Mouse (Mus musculus): Measurements from ENCODE around the gene Tnrc6b. TPM values are rescaled to one million over a fixed set of nuclear protein-coding genes. Genes with fewer than 3 reads are reported as not detected.

Gene Tnrc6b
- polyA plus RNA-seq, 1 experiment from 2014 or later = 18.7 TPM

DNA sequence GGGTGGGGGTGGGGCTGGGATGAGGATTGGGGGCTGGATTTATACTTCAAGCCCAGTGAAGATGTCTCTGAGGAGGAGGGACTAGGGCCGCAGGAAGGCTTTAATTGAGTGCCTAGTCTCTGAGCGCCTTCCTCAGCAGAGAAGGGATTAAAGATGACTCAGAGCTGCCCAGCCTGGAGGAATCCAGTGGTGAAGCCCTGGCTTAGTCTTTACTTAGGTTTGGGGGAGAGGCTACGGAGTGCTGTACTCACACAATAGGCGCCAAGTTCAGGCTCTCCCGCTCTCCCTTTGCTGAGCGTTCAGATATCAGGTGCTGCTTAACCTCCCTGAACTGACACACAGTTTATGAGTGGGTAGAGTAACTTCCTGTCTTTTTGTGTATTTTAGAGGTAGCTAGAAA, 86.6 kb downstream of the Tnrc6b start:
- peak; percentile 61 for ATAC-seq (ENCODE audit: low read depth)
- peak overlapping the region; percentile 74 for H3K4me3 ChIP-seq (replicated peaks)

GRCm38 (mm10) chr15:80798367-80799073, 87.4 kb downstream of the Tnrc6b start:
- peak; percentile 78 for ATAC-seq (ENCODE audit: low read depth)
- under 1% methylated on average over 17 of the region's 17 CpGs for WGBS (ENCODE audit: insufficient replicate concordance)

More for the DNA sequence above, 86.6 kb downstream of the Tnrc6b start:
- peak overlapping the region; percentile 73 for H3K9ac ChIP-seq
- no peaks in the 10 kb centered on the region for H3K9me3 ChIP-seq (replicated peaks)
- 2% methylated on average over 6 of the region's 6 CpGs for WGBS (ENCODE audit: insufficient replicate concordance)
- H3K27me3 ChIP-seq = no peaks in the 10 kb centered on the region
- DNase-seq = peak; percentile 45
- peaks cover 33% of the 10 kb centered on the region for H3K4me1 ChIP-seq (replicated peaks)
- peak overlapping the region; percentile 73 for H3K4me2 ChIP-seq
- peak overlapping the region; percentile 95 for H3K27ac ChIP-seq
- no peaks in the 10 kb centered on the region for H3K36me3 ChIP-seq

GRCm38 (mm10) chr15:80799074-80799633, 88.0 kb downstream of the Tnrc6b start:
- H3K4me1 ChIP-seq (replicated peaks) = peaks cover 45% of the 10 kb centered on the region
- peak; percentile 65 for DNase-seq
- under 1% methylated on average over 10 of the region's 10 CpGs for WGBS (ENCODE audit: insufficient replicate concordance)

More at GRCm38 (mm10) chr15:80798367-80799073, 87.4 kb downstream of the Tnrc6b start:
- DNase-seq = peak; percentile 90
- H3K9me3 ChIP-seq (replicated peaks) = no peaks in the 10 kb centered on the region
- peak overlapping the region; percentile 79 for H3K4me2 ChIP-seq
- peaks cover 41% of the 10 kb centered on the region for H3K4me1 ChIP-seq (replicated peaks)
- peak overlapping the region; percentile 87 for H3K9ac ChIP-seq
- no peaks in the 10 kb centered on the region for H3K36me3 ChIP-seq
- H3K27ac ChIP-seq = peak overlapping the region; percentile 95
- peak overlapping the region; percentile 74 for H3K4me3 ChIP-seq (replicated peaks)
- H3K27me3 ChIP-seq = no peaks in the 10 kb centered on the region

GRCm38 (mm10) chr15:80799634-80800137, 88.6 kb downstream of the Tnrc6b start:
- H3K4me2 ChIP-seq = peak overlapping the region; percentile 79
- peaks cover 50% of the 10 kb centered on the region for H3K4me1 ChIP-seq (replicated peaks)
- peak overlapping the region; percentile 74 for H3K4me3 ChIP-seq (replicated peaks)
- peak; percentile 65 for DNase-seq
- H3K9ac ChIP-seq = peak overlapping the region; percentile 87
- WGBS (ENCODE audit: insufficient replicate concordance) = 1% methylated on average over 10 of the region's 10 CpGs
- no peaks in the 10 kb centered on the region for H3K36me3 ChIP-seq
- ATAC-seq (ENCODE audit: low read depth) = peak; percentile 59
- no peaks in the 10 kb centered on the region for H3K27me3 ChIP-seq
- H3K27ac ChIP-seq = peak overlapping the region; percentile 95
- no peaks in the 10 kb centered on the region for H3K9me3 ChIP-seq (replicated peaks)

More at GRCm38 (mm10) chr15:80799074-80799633, 88.0 kb downstream of the Tnrc6b start:
- peak overlapping the region; percentile 95 for H3K27ac ChIP-seq
- H3K4me3 ChIP-seq (replicated peaks) = peak overlapping the region; percentile 74
- H3K36me3 ChIP-seq = no peaks in the 10 kb centered on the region
- peak overlapping the region; percentile 79 for H3K4me2 ChIP-seq
- no peaks in the 10 kb centered on the region for H3K27me3 ChIP-seq
- H3K9ac ChIP-seq = peak overlapping the region; percentile 87
- ATAC-seq (ENCODE audit: low read depth) = peak; percentile 57
- H3K9me3 ChIP-seq (replicated peaks) = no peaks in the 10 kb centered on the region

DNA sequence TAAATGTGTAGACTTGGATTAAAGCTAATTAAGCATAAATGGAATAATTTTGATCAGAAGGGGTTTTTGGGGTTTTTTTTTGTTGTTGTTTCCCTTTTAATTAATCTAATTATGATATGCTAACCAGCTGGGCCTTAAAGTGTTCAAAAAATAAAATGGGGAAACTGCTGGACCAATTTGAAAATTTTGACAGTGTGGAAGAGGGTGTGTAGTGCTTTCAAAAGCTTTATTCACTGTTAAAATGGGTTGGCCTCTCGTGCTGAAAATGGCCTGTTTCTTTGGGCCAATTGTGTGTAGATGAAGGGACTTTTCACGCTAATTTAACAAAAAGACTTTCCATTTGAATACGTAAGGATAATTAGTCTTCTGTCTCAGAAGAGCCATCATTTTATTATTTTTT, 89.1 kb downstream of the Tnrc6b start:
- H3K4me1 ChIP-seq (replicated peaks) = peaks cover 54% of the 10 kb centered on the region

DNA sequence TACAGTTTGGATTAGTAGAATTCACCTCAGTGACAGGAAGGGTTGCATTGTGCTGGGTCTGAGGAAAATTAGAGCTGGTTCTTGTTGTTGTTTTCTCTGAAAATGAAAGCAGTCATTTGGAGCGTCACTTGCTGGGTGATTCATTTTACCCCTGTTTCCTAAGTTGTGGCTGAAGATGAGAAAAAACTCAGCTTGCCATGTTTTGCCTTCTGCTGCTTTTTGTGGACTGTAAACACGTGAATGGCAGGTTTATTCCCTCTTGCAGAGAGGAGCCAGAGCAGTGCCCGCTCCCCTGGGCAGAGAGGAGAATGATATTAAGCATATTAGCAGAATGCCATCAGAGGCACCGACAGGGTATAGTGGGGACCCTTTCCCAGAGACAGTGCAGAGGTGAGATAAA, 89.7 kb downstream of the Tnrc6b start:
- Histone ChIP-seq H3K4me2 (peak overlapping the region; percentile 79), H3K36me3 (no peaks in the 10 kb centered on the region), H3K4me3 (replicated peaks) (peak overlapping the region; percentile 74), H3K4me1 (replicated peaks) (peaks cover 54% of the 10 kb centered on the region), H3K27me3 (no peaks in the 10 kb centered on the region), H3K27ac (peak overlapping the region; percentile 95), H3K9me3 (replicated peaks) (no peaks in the 10 kb centered on the region), H3K9ac (peak overlapping the region; percentile 87)
- ATAC-seq (ENCODE audit: low read depth) (no peak), DNase-seq (no peak)
- 6% methylated on average over 4 of the region's 4 CpGs for WGBS (ENCODE audit: insufficient replicate concordance)

More for the DNA sequence above, 89.1 kb downstream of the Tnrc6b start:
- Histone ChIP-seq H3K27me3 (no peaks in the 10 kb centered on the region), H3K4me3 (replicated peaks) (peak overlapping the region; percentile 74), H3K36me3 (no peaks in the 10 kb centered on the region), H3K9ac (peak overlapping the region; percentile 87), H3K27ac (peak overlapping the region; percentile 95), H3K9me3 (replicated peaks) (no peaks in the 10 kb centered on the region), H3K4me2 (peak overlapping the region; percentile 79)
- ATAC-seq (ENCODE audit: low read depth) (no peak), DNase-seq (no peak)
- 18% methylated on average over 3 of the region's 3 CpGs for WGBS (ENCODE audit: insufficient replicate concordance)

DNA sequence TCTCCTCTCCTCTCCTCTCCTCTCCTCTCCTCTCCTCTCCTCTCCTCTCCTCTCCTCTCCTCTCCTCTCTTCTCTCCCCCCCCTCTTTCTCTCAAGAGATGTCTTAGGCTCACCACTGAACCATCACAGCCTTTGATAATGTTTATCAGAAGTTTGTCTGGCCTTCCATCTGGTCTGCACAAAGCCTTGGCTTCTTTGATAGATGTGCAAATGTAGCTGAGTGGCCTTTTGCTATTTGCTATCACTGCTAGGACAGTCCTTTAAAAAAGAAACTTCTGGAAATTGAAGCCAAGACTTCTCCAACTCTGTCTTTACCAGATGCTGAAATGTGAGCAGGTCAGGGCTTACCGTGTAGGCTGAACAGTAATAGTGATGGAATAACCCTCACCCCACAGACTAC, 90.5 kb downstream of the Tnrc6b start:
- Histone ChIP-seq H3K36me3 (peaks cover 3% of the 10 kb centered on the region; the same call in 1 of the 2 replicates), H3K27me3 (no peaks in the 10 kb centered on the region), H3K9ac (peak overlapping the region; percentile 87), H3K4me1 (replicated peaks) (peaks cover 62% of the 10 kb centered on the region), H3K4me2 (peak overlapping the region; percentile 79), H3K27ac (peak overlapping the region; percentile 95), H3K9me3 (replicated peaks) (no peaks in the 10 kb centered on the region), H3K4me3 (replicated peaks) (peak overlapping the region; percentile 74)
- DNase-seq (peak; percentile 70), ATAC-seq (ENCODE audit: low read depth) (peak; percentile 74)
- WGBS (ENCODE audit: insufficient replicate concordance) = 8% methylated on average over 1 of the region's 1 CpGs

DNA sequence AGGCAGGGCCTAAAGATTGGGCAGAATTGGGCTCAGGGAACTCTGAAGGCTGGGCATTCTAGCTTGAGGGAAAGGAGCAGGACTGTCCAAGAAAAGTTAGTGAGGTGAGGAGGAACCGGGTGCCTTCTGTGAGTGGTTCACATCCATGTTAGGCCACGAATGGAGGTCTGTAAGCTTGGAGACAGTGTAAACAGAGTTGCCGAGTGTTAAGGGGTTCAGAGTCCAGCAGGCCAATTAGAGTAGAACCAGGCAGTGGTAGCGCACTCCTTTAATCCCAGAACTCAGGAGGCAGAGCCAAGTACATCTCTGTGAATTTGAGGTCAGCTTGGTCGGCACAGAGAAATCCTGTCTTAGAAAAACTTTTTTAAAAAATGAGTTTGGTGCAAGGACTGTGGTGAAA, 96.0 kb downstream of the Tnrc6b start:
- WGBS (ENCODE audit: insufficient replicate concordance) = 59% methylated on average over 5 of the region's 5 CpGs

DNA sequence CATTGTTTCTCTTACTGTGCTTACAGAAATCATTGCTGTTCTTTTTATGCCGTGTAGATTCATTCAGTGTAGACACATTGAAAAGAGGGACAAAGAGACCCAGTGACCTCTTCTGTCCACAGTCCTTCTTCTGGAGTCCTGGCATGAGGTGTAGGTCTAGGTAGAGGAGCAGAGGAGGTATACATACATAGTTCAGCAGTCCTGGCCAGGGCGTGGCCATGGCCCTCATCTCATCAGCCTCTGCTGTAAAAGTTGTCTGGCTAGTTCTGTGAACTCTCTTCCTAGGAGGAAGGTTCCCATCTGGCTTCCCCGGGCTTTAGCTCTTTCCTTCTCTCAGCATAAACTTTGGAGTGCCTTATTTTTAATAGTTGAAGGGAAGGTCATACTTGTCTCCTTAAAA, 99.1 kb downstream of the Tnrc6b start:
- DNase-seq = no peak
- H3K4me3 ChIP-seq (replicated peaks) = no peak overlapping the region
- WGBS (ENCODE audit: insufficient replicate concordance) = 70% methylated on average over 3 of the region's 3 CpGs
- no peak for ATAC-seq (ENCODE audit: low read depth)
- H3K27ac ChIP-seq = no peak overlapping the region
- H3K4me1 ChIP-seq (replicated peaks) = peaks cover 91% of the 10 kb centered on the region
- H3K9me3 ChIP-seq (replicated peaks) = no peaks in the 10 kb centered on the region
- H3K4me2 ChIP-seq = no peak overlapping the region
- no peaks in the 10 kb centered on the region for H3K27me3 ChIP-seq
- no peak overlapping the region for H3K9ac ChIP-seq
- peaks cover 12% of the 10 kb centered on the region for H3K36me3 ChIP-seq

More for the DNA sequence above, 96.0 kb downstream of the Tnrc6b start:
- H3K36me3 ChIP-seq = peaks cover 12% of the 10 kb centered on the region
- H3K4me1 ChIP-seq (replicated peaks) = peaks cover 89% of the 10 kb centered on the region
- peak overlapping the region; percentile 78 for H3K27ac ChIP-seq
- H3K4me3 ChIP-seq (replicated peaks) = no peak overlapping the region
- peak overlapping the region; percentile 27; the same call in 1 of the 2 replicates for H3K9ac ChIP-seq
- peak overlapping the region; percentile 13 for H3K4me2 ChIP-seq
- ATAC-seq (ENCODE audit: low read depth) (peak; percentile 53), DNase-seq (no peak)
- no peaks in the 10 kb centered on the region for H3K27me3 ChIP-seq
- no peaks in the 10 kb centered on the region for H3K9me3 ChIP-seq (replicated peaks)

DNA sequence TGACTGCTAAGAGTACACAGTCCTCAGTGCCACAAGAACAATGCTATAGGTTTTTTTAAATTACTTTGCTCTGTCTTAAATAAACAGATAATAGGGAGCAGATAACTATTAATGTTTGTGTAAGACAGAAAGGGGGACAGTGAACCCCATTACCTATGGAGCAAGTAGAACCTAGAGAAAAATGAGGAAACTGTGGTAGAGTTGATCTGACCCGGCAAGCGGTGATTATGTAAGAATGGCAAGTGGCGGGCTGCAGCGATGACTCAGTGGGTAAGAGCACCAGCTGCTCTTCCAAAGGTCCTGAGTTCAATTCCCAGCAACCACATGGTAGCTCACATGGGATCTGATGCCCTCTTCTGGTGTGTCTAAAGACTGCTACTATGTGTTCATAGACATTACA, 101.7 kb downstream of the Tnrc6b start:
- no peak overlapping the region for H3K9ac ChIP-seq
- H3K4me3 ChIP-seq (replicated peaks) = no peak overlapping the region
- DNase-seq (no peak), ATAC-seq (ENCODE audit: low read depth) (no peak)
- no peak overlapping the region for H3K27ac ChIP-seq
- H3K36me3 ChIP-seq = peaks cover 9% of the 10 kb centered on the region
- H3K4me1 ChIP-seq (replicated peaks) = peaks cover 91% of the 10 kb centered on the region
- 19% methylated on average over 4 of the region's 4 CpGs for WGBS (ENCODE audit: insufficient replicate concordance)
- H3K27me3 ChIP-seq = no peaks in the 10 kb centered on the region
- no peak overlapping the region for H3K4me2 ChIP-seq
- H3K9me3 ChIP-seq (replicated peaks) = no peaks in the 10 kb centered on the region

DNA sequence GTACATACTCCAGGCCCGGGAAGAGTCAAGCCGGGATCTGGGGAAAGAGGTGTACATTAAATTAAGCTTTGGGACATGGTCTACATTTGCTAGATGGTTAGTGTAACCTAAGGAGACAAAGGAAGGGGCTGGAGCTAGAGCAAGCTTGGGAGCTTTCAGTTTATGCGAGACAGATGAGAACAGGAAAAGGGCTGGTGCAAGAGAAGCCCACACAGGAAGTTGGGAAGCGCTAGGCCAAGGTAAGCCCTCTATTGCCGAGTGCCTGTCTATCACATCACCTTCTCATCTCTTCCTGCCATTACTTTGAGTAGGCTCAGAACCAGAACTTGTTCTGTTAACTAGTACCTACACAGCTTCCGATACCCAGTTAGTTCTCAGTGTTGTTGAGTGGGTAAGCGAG, 103.7 kb downstream of the Tnrc6b start:
- DNase-seq = no peak
- Histone ChIP-seq H3K4me2 (peak overlapping the region; percentile 36), H3K4me1 (replicated peaks) (peaks cover 82% of the 10 kb centered on the region), H3K4me3 (replicated peaks) (no peak overlapping the region), H3K9me3 (replicated peaks) (no peaks in the 10 kb centered on the region), H3K9ac (no peak overlapping the region), H3K27ac (peak overlapping the region; percentile 54), H3K27me3 (no peaks in the 10 kb centered on the region), H3K36me3 (peaks cover 5% of the 10 kb centered on the region)
- ATAC-seq (ENCODE audit: low read depth) = no peak
- 29% methylated on average over 7 of the region's 7 CpGs for WGBS (ENCODE audit: insufficient replicate concordance)

All from liver, embryonic 13.5 days (tissue).